Mouse (Mus musculus) hindbrain, embryonic 14.5 days (tissue): ENCODE measurements around the gene Idua. TPM values are rescaled to one million over a fixed set of nuclear protein-coding genes. Genes with fewer than 3 reads are reported as not detected.
"Not testable (repeated sequence)": the region's sequence is repeated elsewhere in the genome, so short reads cannot be mapped to it uniquely, and the experiment has no call there.

Experiments used
- ATAC-seq: fragments of 200-750 bp; cut with Nextera tagmentation; 2 replicates; pipeline ENCODE4 v1.8.0; 2017; ENCODE audit warnings: moderate number of reproducible peaks, mild to moderate bottlenecking, moderate TSS enrichment, moderate library complexity; ENCODE audit not compliant: low FRiP score
- DNase-seq: peaks from one replicate; pipeline ENCODE4 v3.0.0-alpha.2; 2015; ENCODE audit warnings: low spot score
- H3K27ac ChIP-seq: fragments of 300-500 bp; sonication (generic); 2 replicates; pipeline ENCODE4 v1.5.1; 2014; ENCODE audit warnings: mild to moderate bottlenecking, moderate library complexity
- H3K27me3 ChIP-seq: fragments of 300-500 bp; sonication (generic); 2 replicates; pipeline ENCODE4 v1.6.1; 2014; ENCODE audit warnings: mild to moderate bottlenecking, low read length, mixed read lengths; ENCODE audit not compliant: control insufficient read depth, insufficient read depth
- H3K36me3 ChIP-seq: fragments of 300-500 bp; sonication (generic); replicated peaks from 2 replicates; pipeline ENCODE4 v1.6.1; 2014; ENCODE audit not compliant: control insufficient read depth, insufficient read depth
- H3K4me1 ChIP-seq: fragments of 300-500 bp; sonication (generic); replicated peaks from 2 replicates; pipeline ENCODE4 v1.6.1; 2014; ENCODE audit warnings: antibody characterized with exemption, low read length, mixed read lengths; ENCODE audit not compliant: control insufficient read depth, insufficient read depth
- H3K4me2 ChIP-seq: fragments of 300-500 bp; sonication (generic); replicated peaks from 2 replicates; pipeline ENCODE4 v1.6.1; 2014; ENCODE audit warnings: mild to moderate bottlenecking, moderate library complexity
- H3K4me3 ChIP-seq: fragments of 300-500 bp; sonication (generic); replicated peaks from 2 replicates; pipeline ENCODE4 v1.5.1; 2014; ENCODE audit warnings: mild to moderate bottlenecking, low read length
- H3K9ac ChIP-seq: fragments of 300-500 bp; sonication (generic); 2 replicates; pipeline ENCODE4 v1.6.1; 2014
- H3K9me3 ChIP-seq: fragments of 300-500 bp; sonication (generic); 2 replicates; pipeline ENCODE4 v1.6.1; 2016; ENCODE audit warnings: low read length; ENCODE audit not compliant: control insufficient read depth
- WGBS: fragments of 180-500 bp; shearing (Covaris S2); extraction: QIAGEN DNeasy Blood & Tissue Kit; methylation state at CpG from one replicate; pipeline ENCODE4 v1.1.7; 2014; 5-methylcytosine and 5-hydroxymethylcytosine counted together
- polyA plus RNA-seq: library from polyadenylated mRNA; unstranded; fragments of >200 nt; fragmentation: Nextera tagmentation; extraction: Ambion mirVana; gene quantifications from 2 replicates; pipeline ENCODE4 v1.2.1, GENCODE M21; 2014

Gene Idua
- polyA plus RNA-seq, result 9.8 and 11.3 TPM in 2 replicates

DNA sequence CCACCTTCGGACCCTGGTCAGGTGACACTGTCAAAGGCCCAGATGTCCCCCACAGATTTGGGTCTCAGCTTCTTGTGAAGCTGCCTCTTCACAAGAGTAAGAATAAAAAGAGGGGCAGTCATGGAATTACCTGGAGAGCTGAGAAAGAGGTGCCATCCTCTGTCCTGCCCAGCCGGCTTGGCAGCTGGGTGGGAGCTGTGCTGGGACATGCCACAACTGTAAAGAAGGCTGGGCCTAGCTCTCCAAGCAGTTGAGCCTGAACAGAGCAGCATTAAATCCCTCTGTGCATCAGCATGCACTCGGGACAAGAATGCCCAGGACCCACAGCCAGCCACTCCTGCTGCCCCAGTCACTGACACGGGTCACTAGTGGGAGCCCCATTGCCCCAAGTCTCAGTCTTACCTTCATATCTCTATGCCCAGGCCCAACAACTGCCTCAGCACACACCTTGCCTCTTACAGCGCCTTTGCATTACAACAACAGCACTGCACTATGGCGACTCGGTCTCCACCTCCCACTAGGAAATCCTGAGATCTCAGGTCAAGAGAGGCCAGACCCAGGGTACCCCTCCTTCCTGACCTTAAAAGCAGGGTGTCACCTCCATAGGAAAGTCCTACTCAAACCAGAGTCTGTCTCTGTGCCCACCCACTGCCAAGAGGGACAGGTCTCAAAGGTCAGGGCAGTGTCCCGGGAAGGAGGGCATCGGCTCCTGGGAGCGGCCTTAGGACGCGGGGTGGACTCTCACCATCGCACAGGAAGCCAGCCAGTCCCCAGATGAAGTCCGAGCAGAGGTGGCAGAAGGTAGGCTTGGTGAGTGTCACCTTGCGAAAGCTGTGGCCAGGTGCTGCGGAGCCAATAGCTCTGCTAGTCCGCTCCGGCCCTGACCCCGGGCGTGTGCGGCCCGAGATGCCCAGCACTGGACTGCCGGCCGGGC lies at the start of gene Idua:
Gene Idua, plus strand, starts transcription at position 634 of the 934 bp plus-strand sequence.
- peaks cover 15% of the 10 kb centered on the region for H3K4me1 ChIP-seq
- ATAC-seq (peak; percentile 12; the same call in 1 of the 2 replicates), DNase-seq (no peak)
- peak within 1 kb of the TSS; percentile 80 for H3K4me3 ChIP-seq
- 11% methylated on average over 24 of the region's 24 CpGs for WGBS
- no peaks in the 10 kb centered on the region for H3K27me3 ChIP-seq
- peak within 1 kb of the TSS; percentile 82 for H3K4me2 ChIP-seq
- peaks cover 32% of the 10 kb centered on the region for H3K36me3 ChIP-seq
- H3K9me3 ChIP-seq, result no peaks in the 10 kb centered on the region
- peak within 1 kb of the TSS; percentile 88 for H3K9ac ChIP-seq
- no peak within 1 kb of the TSS for H3K27ac ChIP-seq

DNA sequence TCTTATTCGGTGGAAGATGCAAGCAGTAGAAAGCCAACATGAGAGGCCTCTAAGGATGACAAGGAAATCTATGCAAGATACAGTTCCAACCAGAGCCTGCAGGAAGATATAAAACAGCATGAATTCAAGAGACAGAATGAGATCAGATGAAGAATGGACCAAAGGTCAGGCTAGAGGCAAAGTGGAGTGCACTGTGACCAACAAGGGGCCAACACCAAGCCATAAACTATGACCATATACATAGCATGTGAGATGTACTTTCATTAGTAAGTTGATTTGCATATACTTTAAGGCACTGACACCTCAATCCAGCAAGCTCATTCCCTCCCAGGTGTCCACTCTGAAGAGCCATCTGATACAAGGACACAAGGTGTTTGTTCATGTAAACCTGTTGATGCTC lies 49.7 kb upstream of the Idua start:
- WGBS, result 94% methylated on average over 1 of the region's 1 CpGs
- Histone ChIP-seq H3K4me3 (no peak overlapping the region), H3K4me1 (no peaks in the 10 kb centered on the region), H3K27ac (no peak overlapping the region), H3K9me3 (no peaks in the 10 kb centered on the region), H3K4me2 (no peak overlapping the region), H3K27me3 (no peaks in the 10 kb centered on the region), H3K9ac (no peak overlapping the region), H3K36me3 (peaks cover 99% of the 10 kb centered on the region)
- ATAC-seq (no peak), DNase-seq (no peak)

DNA sequence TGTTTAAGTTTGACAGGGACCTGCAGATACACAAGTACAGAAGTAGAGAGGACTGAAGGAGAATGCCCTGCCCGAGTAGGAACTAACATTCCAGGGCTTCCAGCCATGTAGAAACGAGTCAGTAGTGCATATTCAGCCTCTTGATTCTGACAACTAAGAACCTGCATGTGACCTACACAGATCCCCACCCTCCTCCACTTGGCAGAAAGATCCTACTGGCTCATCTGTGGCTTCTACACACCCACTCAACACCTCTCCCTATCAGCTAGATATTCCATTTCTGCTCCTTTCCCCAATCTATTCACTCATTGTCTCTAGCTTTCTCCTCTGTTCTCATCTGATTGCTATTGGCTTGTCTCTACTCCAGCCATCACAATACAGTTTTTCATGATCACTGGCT lies 38.3 kb upstream of the Idua start:
- no peaks in the 10 kb centered on the region for H3K27me3 ChIP-seq
- H3K4me2 ChIP-seq, result no peak overlapping the region
- no peaks in the 10 kb centered on the region for H3K9me3 ChIP-seq
- DNase-seq, result no peak
- H3K4me3 ChIP-seq, result no peak overlapping the region
- peaks cover 74% of the 10 kb centered on the region for H3K36me3 ChIP-seq
- no peaks in the 10 kb centered on the region for H3K4me1 ChIP-seq
- no peak overlapping the region for H3K9ac ChIP-seq
- ATAC-seq, result no peak
- 87% methylated on average over 2 of the region's 2 CpGs for WGBS
- no peak overlapping the region for H3K27ac ChIP-seq

DNA sequence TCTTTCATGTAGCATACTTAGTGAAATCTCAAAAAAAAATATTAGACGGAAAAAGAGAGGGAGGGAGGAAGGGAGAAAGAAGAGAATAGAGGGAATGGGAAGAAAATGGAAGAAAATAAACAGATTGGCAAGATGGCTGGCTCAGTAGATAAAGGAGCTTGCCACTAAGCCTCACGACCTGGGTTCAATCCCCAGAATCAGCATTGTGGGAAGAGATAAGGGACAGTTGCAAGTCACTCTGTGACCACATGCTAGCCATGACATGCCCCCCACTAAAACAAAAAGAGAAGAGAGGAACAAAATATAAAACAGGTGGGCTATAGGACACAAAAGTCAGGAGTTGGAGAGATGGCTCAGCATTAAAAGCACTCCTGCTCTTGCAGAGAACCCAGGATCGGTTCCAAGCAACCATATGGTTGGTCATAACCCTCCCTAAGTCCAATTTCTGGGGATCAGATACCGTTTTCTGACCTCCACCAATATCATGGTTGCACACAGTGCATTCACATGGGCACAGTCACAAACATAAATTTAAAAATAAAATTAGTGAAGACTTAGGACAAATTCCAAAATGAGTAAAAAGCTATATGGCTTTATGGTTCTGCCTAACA lies 34.0 kb upstream of the Idua start:
- 87% methylated on average over 4 of the region's 4 CpGs for WGBS
- ATAC-seq (no peak), DNase-seq (no peak)
- H3K4me3 ChIP-seq, result no peak overlapping the region
- no peak overlapping the region for H3K4me2 ChIP-seq
- no peak overlapping the region for H3K27ac ChIP-seq
- H3K9ac ChIP-seq, result no peak overlapping the region
- no peaks in the 10 kb centered on the region for H3K9me3 ChIP-seq
- H3K36me3 ChIP-seq, result peaks cover 44% of the 10 kb centered on the region
- H3K4me1 ChIP-seq, result peaks cover 22% of the 10 kb centered on the region
- no peaks in the 10 kb centered on the region for H3K27me3 ChIP-seq

DNA sequence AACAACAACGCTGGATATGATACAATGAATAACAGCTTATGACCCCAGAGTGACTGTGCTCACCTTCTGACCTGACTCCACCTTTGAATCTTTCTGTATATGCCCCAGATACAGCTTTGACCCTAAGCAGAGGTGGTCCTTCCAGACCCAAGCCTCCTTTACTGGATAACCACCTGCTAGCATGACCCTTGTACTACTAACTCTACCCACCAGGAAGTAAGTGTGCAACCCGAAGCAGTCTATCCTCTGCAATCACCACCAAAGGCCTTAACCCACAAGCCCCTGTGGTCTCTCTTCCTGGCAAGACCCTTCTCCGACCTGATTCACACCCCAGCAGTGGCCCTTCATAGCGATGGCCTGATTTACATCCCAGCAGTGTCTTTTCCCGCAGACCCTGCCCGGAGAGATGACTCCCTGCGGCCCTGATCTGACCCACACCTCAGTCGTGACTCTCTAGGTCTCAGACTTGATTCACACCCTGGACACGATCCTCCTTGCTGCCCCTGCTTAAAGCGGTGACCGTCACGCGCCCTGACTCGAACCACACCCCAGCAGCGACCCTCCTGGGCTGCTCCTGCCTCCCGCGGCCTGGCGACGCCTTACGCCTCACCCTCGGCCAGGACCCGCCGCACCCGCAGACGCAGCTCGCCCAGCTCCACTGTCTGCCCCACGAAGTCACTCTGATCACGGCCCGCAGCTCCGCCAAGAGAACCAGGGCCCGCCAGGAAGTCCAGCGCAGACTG lies 31.1 kb upstream of the Idua start:
- H3K4me1 ChIP-seq, result peaks cover 22% of the 10 kb centered on the region
- peak overlapping the region; percentile 78 for H3K27ac ChIP-seq
- H3K9ac ChIP-seq, result peak overlapping the region; percentile 87
- no peaks in the 10 kb centered on the region for H3K27me3 ChIP-seq
- ATAC-seq (peak; percentile 85), DNase-seq (peak; percentile 26)
- H3K4me2 ChIP-seq, result peak overlapping the region; percentile 81
- peaks cover 15% of the 10 kb centered on the region for H3K36me3 ChIP-seq
- WGBS, result 2% methylated on average over 32 of the region's 32 CpGs
- peak overlapping the region; percentile 68 for H3K4me3 ChIP-seq
- H3K9me3 ChIP-seq, result no peaks in the 10 kb centered on the region

DNA sequence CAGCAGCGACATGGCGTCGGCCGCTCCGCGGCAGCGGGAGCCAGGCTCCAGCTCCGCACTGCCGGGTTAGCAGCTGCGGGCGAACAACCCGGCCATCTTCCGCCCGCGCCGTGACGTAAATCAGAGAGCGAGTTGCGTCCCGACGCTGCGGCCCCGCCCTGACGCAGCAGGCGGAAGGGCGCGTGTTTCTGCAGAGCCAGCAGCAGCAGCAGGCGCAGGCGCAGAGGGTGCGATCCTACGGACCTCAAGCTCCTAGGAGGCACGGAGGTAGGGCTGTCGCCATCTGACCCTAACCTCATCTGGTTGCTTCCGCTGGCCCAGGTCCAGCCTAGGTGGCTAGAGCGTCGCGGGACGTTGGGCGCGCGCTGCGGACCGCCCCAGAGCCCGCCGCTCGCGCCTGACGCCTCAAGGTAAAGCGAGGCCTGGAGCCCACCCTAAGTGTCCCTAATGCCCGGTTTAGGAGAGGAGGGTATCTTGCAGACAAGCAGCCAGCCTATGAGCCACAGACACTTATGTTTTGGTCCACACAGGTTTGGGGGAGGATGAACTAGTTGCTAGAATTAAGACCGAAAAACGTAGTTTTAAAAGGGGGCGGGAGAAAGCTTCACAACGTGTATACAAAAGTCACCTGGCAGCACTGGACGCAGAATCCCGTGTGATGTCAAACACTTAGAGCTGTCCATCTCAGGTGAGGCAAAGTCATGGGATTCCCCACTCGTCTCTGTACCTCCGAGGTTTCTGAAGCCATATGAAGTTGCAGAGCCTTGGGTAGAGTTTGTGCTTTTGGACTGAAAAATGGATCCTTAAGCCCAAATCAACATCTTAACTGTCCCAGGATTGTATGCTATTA lies 30.3 kb upstream of the Idua start, which contains the start of the genes Gak and Tmem175:
Gene Gak, minus strand, starts transcription at position 122 of the 850 bp plus-strand sequence.
Gene Tmem175, plus strand, starts transcription at position 137 of the 850 bp plus-strand sequence.
- Histone ChIP-seq H3K4me3 (peak within 1 kb of the TSS; percentile 68), H3K36me3 (0 out of 2 replicates have a peak, but pooled peaks cover 7% of the 10 kb centered on the region), H3K4me2 (peak within 1 kb of the TSS; percentile 81), H3K27ac (peak within 1 kb of the TSS; percentile 78), H3K27me3 (no peaks in the 10 kb centered on the region), H3K4me1 (peaks cover 22% of the 10 kb centered on the region), H3K9me3 (no peaks in the 10 kb centered on the region), H3K9ac (peak within 1 kb of the TSS; percentile 87)
- DNase-seq (peak; percentile 95), ATAC-seq (peak; percentile 97)
- WGBS, result under 1% methylated on average over 58 of the region's 58 CpGs

DNA sequence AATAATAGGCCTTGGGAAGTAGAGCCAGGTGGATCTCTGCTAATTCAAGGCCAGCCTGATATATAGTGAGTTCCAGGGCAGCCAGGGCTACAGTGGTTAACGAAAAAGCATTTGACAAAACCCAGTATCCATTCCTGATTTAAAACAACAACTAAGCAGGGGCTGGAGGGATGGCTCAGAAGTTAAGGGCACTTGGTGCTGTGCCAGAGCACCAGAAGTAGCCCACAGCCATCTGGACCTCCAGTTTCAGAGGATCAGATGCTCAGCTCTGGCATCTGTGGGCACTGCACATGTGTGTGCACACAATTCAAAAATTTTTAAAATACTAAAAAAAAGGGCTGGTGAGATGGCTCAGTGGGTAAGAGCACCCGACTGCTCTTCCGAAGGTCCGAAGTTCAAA lies 26.5 kb upstream of the Idua start:
- H3K4me3 ChIP-seq, result no peak overlapping the region
- ATAC-seq, result no peak
- peaks cover 9% of the 10 kb centered on the region for H3K4me1 ChIP-seq

DNA sequence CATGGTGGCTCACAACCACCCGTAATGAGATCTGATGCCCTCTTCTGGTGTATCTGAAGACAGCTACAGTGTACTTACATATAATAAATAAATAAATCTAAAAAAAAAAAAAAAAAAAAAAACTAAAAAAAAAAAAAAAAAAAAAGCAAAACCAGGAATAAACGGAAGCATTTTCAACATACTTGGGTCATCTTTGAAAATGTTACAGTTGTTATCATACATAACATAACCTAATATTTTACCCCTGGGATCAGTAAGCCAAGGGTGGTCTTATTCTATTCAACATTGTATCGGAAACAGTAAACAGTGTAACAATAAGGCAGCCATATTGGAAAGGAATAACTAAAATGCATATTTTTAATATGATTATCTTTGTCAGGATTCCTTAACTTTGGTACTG lies 26.0 kb upstream of the Idua start:
- H3K36me3 ChIP-seq, H3K4me2 ChIP-seq, ATAC-seq, DNase-seq, H3K27ac ChIP-seq, H3K4me3 ChIP-seq, H3K9me3 ChIP-seq, H3K4me1 ChIP-seq, H3K9ac ChIP-seq, H3K27me3 ChIP-seq: not testable (repeated sequence)
- WGBS, result 92% methylated on average over 2 of the region's 3 CpGs

More for the DNA sequence above, 26.5 kb upstream of the Idua start:
- Histone ChIP-seq H3K4me2 (no peak overlapping the region), H3K27me3 (no peaks in the 10 kb centered on the region), H3K27ac (no peak overlapping the region), H3K9ac (no peak overlapping the region), H3K36me3 (0 out of 2 replicates have a peak, but pooled peaks cover 5% of the 10 kb centered on the region), H3K9me3 (no peaks in the 10 kb centered on the region)
- WGBS, result 90% methylated on average over 4 of the region's 4 CpGs
- DNase-seq, result no peak
